Mouse (Mus musculus) erythroblast, embryonic 14.5 days (primary cell): ENCODE measurements around the gene Znrf4.

Source experiments
- GATA1 ChIP-seq: IDR thresholded peaks from 2 replicates; pipeline ENCODE4 v1.6.1; 2012; ENCODE audit warnings: low read length, inconsistent platforms, mixed read lengths
- TAL1 ChIP-seq: IDR thresholded peaks from 3 replicates; pipeline ENCODE4 v1.6.1; 2012; ENCODE audit warnings: low read length, inconsistent platforms, mixed read lengths

- TF ChIP-seq GATA1 (no peak), TAL1 (no peak)
These were observed 9.7 kb downstream of the Znrf4 start for GRCm38 (mm10) chr17:56502526-56502925.
